Comparison of ENCODE assay signal across 26 mouse cellular contexts in the genomic region with DNA sequence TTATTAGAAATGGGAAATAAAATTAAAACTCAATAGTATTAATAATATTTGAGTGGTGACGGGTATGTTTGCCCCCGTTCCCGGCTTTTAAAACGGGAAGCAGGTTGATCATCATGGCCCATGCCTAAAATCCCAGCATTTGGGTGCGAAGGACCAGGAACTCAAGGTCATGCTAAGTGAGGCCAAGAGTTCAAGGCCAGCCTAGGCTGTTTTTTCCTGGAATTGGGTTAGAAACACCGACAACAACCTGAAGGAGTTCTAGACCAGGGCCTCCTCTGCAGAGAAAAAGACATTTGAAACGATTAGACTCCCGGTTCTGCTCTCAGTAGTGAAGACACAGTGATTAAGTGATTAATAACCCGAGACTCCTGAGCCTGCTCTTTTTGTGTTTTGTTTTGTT.
"Had no signal": no experiment of that assay in that cellular context is flagged by ENCODE, and none has a peak within 500 bp of the region (broad histone marks: within the 10 kb centered on the region; RNA-seq: fewer than 3 reads in every experiment).

No protein-coding gene starts in this region.

- DNase-seq: gastrocnemius, adult 2 months; gastrocnemius, postnatal 10 days; gastrocnemius, postnatal 25 days; heart, adult 18-20 months; heart, postnatal 10 days; heart, postnatal 4 days; kidney, adult 18-20 months; kidney, adult 9 months; kidney, postnatal 10 days; kidney, postnatal 25 days; kidney, postnatal 4 days; liver had no signal

- H3K4me1 ChIP-seq: hindbrain, embryonic 10.5 days; hindbrain, embryonic 12.5 days had no signal

- H3K9me3 ChIP-seq: heart, embryonic 10.5 days; heart, embryonic 12.5 days; hindbrain, embryonic 10.5 days; hindbrain, embryonic 12.5 days; limb, embryonic 10.5 days; limb, embryonic 12.5 days had no signal

- ATAC-seq: hindbrain, embryonic 16.5 days; inflammation-experienced regulatory T-cells, adult 6 months; intestine, embryonic 16.5 days had no signal

- H3K4me2 ChIP-seq: heart, embryonic 12.5 days; hindbrain, embryonic 12.5 days; hindbrain, embryonic 14.5 days; limb, embryonic 12.5 days; liver, embryonic 11.5 days had no signal

- H3K27ac ChIP-seq: gastrocnemius, adult 2 months; heart, embryonic 10.5 days; hindbrain, embryonic 10.5 days; hindbrain, embryonic 12.5 days; hindbrain, embryonic 14.5 days; layer of hippocampus, adult 2 months; left cerebral cortex, adult 2 months; limb, embryonic 10.5 days; limb, embryonic 12.5 days; liver, embryonic 14.5 days had no signal

- H3K4me3 ChIP-seq: gastrocnemius, adult 2 months; heart, embryonic 10.5 days; heart, embryonic 12.5 days; hindbrain, embryonic 10.5 days; hindbrain, embryonic 12.5 days; layer of hippocampus, adult 2 months; left cerebral cortex, adult 2 months; limb, embryonic 10.5 days; limb, embryonic 12.5 days had no signal

- H3K36me3 ChIP-seq: heart, embryonic 10.5 days; heart, embryonic 12.5 days; hindbrain, embryonic 10.5 days; hindbrain, embryonic 12.5 days; limb, embryonic 10.5 days; limb, embryonic 12.5 days had no signal

- H3K27me3 ChIP-seq: heart, embryonic 12.5 days; hindbrain, embryonic 12.5 days; limb, embryonic 12.5 days had no signal

- H3K9ac ChIP-seq: heart, embryonic 12.5 days; hindbrain, embryonic 12.5 days; hindbrain, embryonic 14.5 days; limb, embryonic 12.5 days; liver, embryonic 14.5 days had no signal
